Mouse (Mus musculus) mesoderm, embryonic 11.5 days (tissue): ENCODE measurements at regions not wholly inside any gene's neighbourhood (a gene's known extent, or its start where the extent isn't known, plus 50 kb on each side); places are given as distances from the start of the nearest gene placed in this dataset.

Experiments
- DNase-seq: peaks from one replicate; pipeline ENCODE4 v3.0.0-alpha.2; 2012; ENCODE audit warnings: low read depth, low spot score

GRCm38 (mm10) chr6:117788580-117789540 is 52.1 kb upstream of the Zfp637 start:
- DNase-seq: no peak

- DNase-seq: no peak
Observed at GRCm38 (mm10) chr6:117790581-117790980, 50.4 kb upstream of the Zfp637 start.
